Comparison of ENCODE assay signal across 13 mouse cellular contexts in genomic region chr1:193870731-193871130, GRCm38 (mm10).
DNase-seq lines count a peak whose midpoint lies in the region; ATAC-seq lines count a peak whose summit lies in the region.
"Had no signal": no experiment of that assay in that cellular context is flagged by ENCODE, and none has a peak within 500 bp of the region (broad histone marks: within the 10 kb centered on the region; RNA-seq: fewer than 3 reads in every experiment).

No protein-coding gene starts in this region.

- no peak overlapping the region for H3K9ac ChIP-seq in kidney, embryonic 15.5 days
- H3K9ac ChIP-seq: hindbrain, embryonic 13.5 days had no signal

- DNase-seq in kidney, adult 11 months = peak; percentile 3
- DNase-seq in NIH3T3 (ENCODE audit: low read depth) = peak; percentile 90
- DNase-seq in adrenal gland, postnatal 36 days = peak; percentile 23 to 46
- DNase-seq in lung, postnatal 10 days = peak; percentile 56
- DNase-seq in right cerebral cortex, postnatal 10 days (ENCODE audit: low spot score in 2 of 2) = no peak
- DNase-seq: cerebellum, adult 18-20 months had no signal

- no peaks in the 10 kb centered on the region for H3K9me3 ChIP-seq in kidney, embryonic 15.5 days (replicated peaks)
- H3K9me3 ChIP-seq: hindbrain, embryonic 13.5 days had no signal

- no peak for ATAC-seq in kidney, embryonic 15.5 days (replicated peaks; ENCODE audit: low FRiP score)
- ATAC-seq in megakaryocyte, adult 5-6 weeks (ENCODE audit: poor library complexity, severe bottlenecking) = no peak

- no peak overlapping the region for H3K27ac ChIP-seq in kidney, embryonic 15.5 days
- H3K27ac ChIP-seq: hindbrain, embryonic 13.5 days; stomach, postnatal 0 days had no signal

- no peaks in the 10 kb centered on the region for H3K36me3 ChIP-seq in kidney, embryonic 15.5 days
- H3K36me3 ChIP-seq: hindbrain, embryonic 13.5 days had no signal

- 61% methylated on average over 2 of the region's 2 CpGs for WGBS in kidney, embryonic 15.5 days

- H3K4me1 ChIP-seq in kidney, embryonic 15.5 days = no peaks in the 10 kb centered on the region

- no peak overlapping the region for H3K4me3 ChIP-seq in kidney, embryonic 15.5 days (replicated peaks)
- H3K4me3 ChIP-seq: erythroblast, embryonic 14.5 days; hindbrain, embryonic 13.5 days had no signal

- no peak overlapping the region for H3K4me2 ChIP-seq in kidney, embryonic 15.5 days
- H3K4me2 ChIP-seq: hindbrain, embryonic 13.5 days; liver, embryonic 11.5 days had no signal

- H3K27me3 ChIP-seq in kidney, embryonic 15.5 days = no peaks in the 10 kb centered on the region
- H3K27me3 ChIP-seq: CH12.LX; hindbrain, embryonic 13.5 days had no signal

Comparison
In these comparisons a context has a peak if more than half of its experiments do, and no peak if none do; other contexts are left out.
1. DNase-seq: peak in kidney, adult 11 months (single experiment), NIH3T3 (single experiment), adrenal gland, postnatal 36 days (2 of 2) and lung, postnatal 10 days (single experiment); none in right cerebral cortex, postnatal 10 days (0 of 2).